Mouse (Mus musculus) brain, adult 2 months (tissue): ENCODE results near the gene Dars.

Experiments
- DNase-seq: peaks from one replicate; pipeline ENCODE4 v3.0.0; 2011; ENCODE audit warnings: low read depth, low spot score

Dars gene

GRCm38 (mm10) chr1:128417533-128417888, 343 bp upstream of the Dars start:
- DNase-seq = peak; percentile 33

- DNase-seq = no peak
Observed at GRCm38 (mm10) chr1:128411141-128411540, 6.0 kb downstream of the Dars start.

- DNase-seq = no peak
Observed at GRCm38 (mm10) chr1:128406846-128407245, 10.3 kb downstream of the Dars start.

GRCm38 (mm10) chr1:128405675-128406074, 11.5 kb downstream of the Dars start:
- DNase-seq = no peak

GRCm38 (mm10) chr1:128405041-128405481, 12.1 kb downstream of the Dars start:
- DNase-seq = peak; percentile 30

- DNase-seq = no peak
Observed at GRCm38 (mm10) chr1:128400926-128401325, 16.2 kb downstream of the Dars start.

GRCm38 (mm10) chr1:128399941-128400915, 16.9 kb downstream of the Dars start:
- no peak for DNase-seq

- DNase-seq = no peak
Observed at GRCm38 (mm10) chr1:128398738-128399445, 18.3 kb downstream of the Dars start.

- DNase-seq = no peak
Observed at GRCm38 (mm10) chr1:128394657-128395056, 22.5 kb downstream of the Dars start.

GRCm38 (mm10) chr1:128392382-128392781, 24.8 kb downstream of the Dars start:
- no peak for DNase-seq

- no peak for DNase-seq
Observed at GRCm38 (mm10) chr1:128386487-128386886, 30.7 kb downstream of the Dars start.

GRCm38 (mm10) chr1:128376841-128377240, 40.3 kb downstream of the Dars start:
- DNase-seq = no peak

GRCm38 (mm10) chr1:128372143-128372860, 44.9 kb downstream of the Dars start:
- peak; percentile 21 for DNase-seq

GRCm38 (mm10) chr1:128368732-128369441, 48.3 kb downstream of the Dars start:
- peak; percentile 59 for DNase-seq

GRCm38 (mm10) chr1:128360601-128361000, 56.6 kb downstream of the Dars start:
- peak; percentile 92 for DNase-seq

GRCm38 (mm10) chr1:128359554-128360376, 57.4 kb downstream of the Dars start, which contains the start of gene Mcm6:
Mcm6 (minus strand) TSS chr1:128359664.
- peak; percentile 97 for DNase-seq

- DNase-seq = peak; percentile 36
Observed at GRCm38 (mm10) chr1:128358916-128359553, 58.1 kb downstream of the Dars start.

- no peak for DNase-seq
Observed at GRCm38 (mm10) chr1:128358276-128358675, 58.9 kb downstream of the Dars start.

- peak; percentile 44 for DNase-seq
Observed at GRCm38 (mm10) chr1:128357452-128357851, 59.7 kb downstream of the Dars start.

GRCm38 (mm10) chr1:128353092-128353491, 64.1 kb downstream of the Dars start:
- DNase-seq = no peak
